Mouse (Mus musculus) G1E (cell line): ENCODE measurements around the gene Slc36a4.

ENCODE experiments used
- CTCF ChIP-seq: IDR thresholded peaks from 2 replicates; pipeline ENCODE4 v1.5.1; 2012; ENCODE audit warnings: low read depth, low read length, inconsistent platforms, mixed read lengths
- GATA1 ChIP-seq: IDR thresholded peaks from 2 replicates; pipeline ENCODE4 v1.6.1; 2012; ENCODE audit warnings: borderline replicate concordance, low read length, inconsistent platforms, mixed read lengths
- GATA2 ChIP-seq: IDR thresholded peaks from 2 replicates; pipeline ENCODE4 v1.6.1; 2012; ENCODE audit warnings: low read depth, low read length, inconsistent platforms, borderline replicate concordance
- TAL1 ChIP-seq: conservative IDR thresholded peaks from 2 replicates; pipeline ENCODE4 v1.6.1; 2012; ENCODE audit warnings: low read depth, low read length, inconsistent platforms, mixed read lengths

- TF ChIP-seq CTCF (no peak), GATA1 (no peak), GATA2 (no peak), TAL1 (no peak)
These were observed 10.1 kb downstream of the Slc36a4 start for GRCm38 (mm10) chr9:15719594-15719993.
